Mouse (Mus musculus) gastrocnemius, adult 18-20 months (tissue): ENCODE measurements around the gene Elmo1. TPM values are rescaled to one million over a fixed set of nuclear protein-coding genes. Genes with fewer than 3 reads are reported as not detected.

ENCODE experiments used
- DNase-seq: peaks from one replicate; pipeline ENCODE4 v3.0.0; 2021; ENCODE audit warnings: low spot score
- total RNA-seq, 2 experiments: library from RNA; stranded (reverse); gene quantifications; 2 replicates each; pipeline ENCODE4 v1.2.3; 2021

The Elmo1 gene
- total RNA-seq, 2 experiments from 2014 or later, result 2.0 to 2.7 TPM

- DNase-seq, result peak; percentile 55
These were observed 31.1 kb downstream of the Elmo1 start for GRCm38 (mm10) chr13:20121385-20122043.

- DNase-seq, result no peak
These were observed 33.6 kb downstream of the Elmo1 start for GRCm38 (mm10) chr13:20123975-20124374.

- no peak for DNase-seq
These were observed 34.6 kb downstream of the Elmo1 start for GRCm38 (mm10) chr13:20124965-20125364.

GRCm38 (mm10) chr13:20125845-20126244 is 35.4 kb downstream of the Elmo1 start:
- no peak for DNase-seq

- DNase-seq, result no peak
These were observed 37.2 kb downstream of the Elmo1 start for GRCm38 (mm10) chr13:20127553-20127952.

GRCm38 (mm10) chr13:20128097-20128496 is 37.7 kb downstream of the Elmo1 start:
- no peak for DNase-seq

- no peak for DNase-seq
These were observed 40.3 kb downstream of the Elmo1 start for GRCm38 (mm10) chr13:20130731-20131130.

- no peak for DNase-seq
These were observed 41.1 kb downstream of the Elmo1 start for GRCm38 (mm10) chr13:20131322-20131997.

GRCm38 (mm10) chr13:20131998-20132371 is 41.6 kb downstream of the Elmo1 start:
- DNase-seq, result no peak

GRCm38 (mm10) chr13:20133602-20134394 is 43.4 kb downstream of the Elmo1 start:
- peak; percentile 37 for DNase-seq

GRCm38 (mm10) chr13:20134395-20135225 is 44.2 kb downstream of the Elmo1 start:
- DNase-seq, result no peak

- DNase-seq, result no peak
These were observed 46.4 kb downstream of the Elmo1 start for GRCm38 (mm10) chr13:20136753-20137152.

GRCm38 (mm10) chr13:20138466-20138865 is 48.1 kb downstream of the Elmo1 start:
- no peak for DNase-seq

- DNase-seq, result no peak
These were observed 48.7 kb downstream of the Elmo1 start for GRCm38 (mm10) chr13:20139060-20139459.

- no peak for DNase-seq
These were observed 49.6 kb downstream of the Elmo1 start for GRCm38 (mm10) chr13:20139825-20140665.

- DNase-seq, result no peak
These were observed 52.2 kb downstream of the Elmo1 start for GRCm38 (mm10) chr13:20142637-20143036.

GRCm38 (mm10) chr13:20146848-20147247 is 56.5 kb downstream of the Elmo1 start:
- DNase-seq, result no peak

GRCm38 (mm10) chr13:20147736-20148135 is 57.3 kb downstream of the Elmo1 start:
- no peak for DNase-seq

- no peak for DNase-seq
These were observed 59.9 kb downstream of the Elmo1 start for GRCm38 (mm10) chr13:20150130-20150835.
